In the genomic region with DNA sequence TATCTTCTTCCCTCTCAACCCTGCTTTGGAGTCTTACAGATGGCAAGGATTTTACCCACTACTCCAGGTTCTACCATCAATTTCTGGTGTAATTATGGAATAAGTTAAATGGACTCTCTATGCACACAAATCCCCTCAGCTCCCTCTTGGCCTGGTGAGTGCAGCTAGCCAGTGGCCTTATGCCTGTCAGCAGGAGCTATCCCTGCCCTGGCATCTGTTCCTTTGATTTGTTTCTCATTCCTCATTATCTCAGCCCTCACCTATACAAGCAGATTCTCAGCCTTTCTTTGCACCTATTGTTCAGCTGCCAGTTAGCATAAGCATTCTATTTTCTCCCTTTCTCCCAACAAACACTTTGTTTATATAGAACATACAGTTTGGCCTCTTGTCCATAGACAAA, we compare ENCODE assay signal across 16 mouse cellular contexts.
"Had no signal": no experiment of that assay in that cellular context is flagged by ENCODE, and none has a peak within 500 bp of the region (broad histone marks: within the 10 kb centered on the region; RNA-seq: fewer than 3 reads in every experiment).

No protein-coding gene starts in this region.

- H3K4me1 ChIP-seq: kidney, embryonic 15.5 days; limb, embryonic 12.5 days; liver, embryonic 13.5 days; lung, embryonic 15.5 days; neural tube, embryonic 13.5 days; stomach, embryonic 15.5 days had no signal

- H3K4me2 ChIP-seq: kidney, embryonic 15.5 days; limb, embryonic 12.5 days; liver, embryonic 13.5 days; lung, embryonic 15.5 days; midbrain, embryonic 12.5 days; neural tube, embryonic 13.5 days; stomach, embryonic 15.5 days had no signal

- ATAC-seq: liver, postnatal 0 days; midbrain, embryonic 16.5 days had no signal

- H3K36me3 ChIP-seq: kidney, embryonic 15.5 days; limb, embryonic 12.5 days; liver, embryonic 13.5 days; lung, embryonic 15.5 days; midbrain, embryonic 12.5 days; neural tube, embryonic 13.5 days; stomach, embryonic 15.5 days had no signal

- H3K27me3 ChIP-seq: kidney, embryonic 15.5 days; limb, embryonic 12.5 days; liver, embryonic 13.5 days; lung, embryonic 15.5 days; midbrain, embryonic 12.5 days; neural tube, embryonic 13.5 days; stomach, embryonic 15.5 days had no signal

- DNase-seq: kidney, postnatal 25 days; layer of hippocampus, adult 9-11 months; layer of hippocampus, postnatal 36 days; liver; liver, embryonic 13.5 days; liver, postnatal 0 days; right cerebral cortex, postnatal 14 days; thymus, adult 2 months; thymus, postnatal 25 days had no signal

- H3K9ac ChIP-seq: kidney, embryonic 15.5 days; limb, embryonic 12.5 days; liver, embryonic 13.5 days; liver, postnatal 0 days; lung, embryonic 15.5 days; midbrain, embryonic 12.5 days; neural tube, embryonic 13.5 days; stomach, embryonic 15.5 days had no signal

- H3K27ac ChIP-seq: kidney, embryonic 15.5 days; limb, embryonic 12.5 days; liver, embryonic 13.5 days; lung, embryonic 15.5 days; midbrain, embryonic 12.5 days; neural tube, embryonic 13.5 days; stomach, embryonic 15.5 days had no signal

- H3K4me3 ChIP-seq: kidney, embryonic 15.5 days; limb, embryonic 12.5 days; liver, embryonic 13.5 days; lung, embryonic 15.5 days; midbrain, embryonic 12.5 days; neural tube, embryonic 13.5 days; stomach, embryonic 15.5 days had no signal

- H3K9me3 ChIP-seq: kidney, embryonic 15.5 days; limb, embryonic 12.5 days; liver, embryonic 13.5 days; lung, embryonic 15.5 days; midbrain, embryonic 12.5 days; neural tube, embryonic 13.5 days; stomach, embryonic 15.5 days had no signal
